Mouse (Mus musculus) limb, embryonic 15.5 days (tissue): Measurements from ENCODE around the gene Gfy. TPM values are rescaled to one million over a fixed set of nuclear protein-coding genes. Genes with fewer than 3 reads are reported as not detected.

Experiments
- ATAC-seq: fragments of 200-750 bp; cut with Nextera tagmentation; 2 replicates; pipeline ENCODE4 v1.8.0; 2017; ENCODE audit warnings: low read depth, moderate TSS enrichment; ENCODE audit not compliant: insufficient number of reproducible peaks, low FRiP score, low TSS enrichment
- H3K27ac ChIP-seq: fragments of 300-500 bp; sonication (generic); 2 replicates; pipeline ENCODE4 v1.5.1; 2015; ENCODE audit warnings: moderate library complexity, mild to moderate bottlenecking, inconsistent platforms
- H3K27me3 ChIP-seq: fragments of 300-500 bp; sonication (generic); 2 replicates; pipeline ENCODE4 v1.6.1; 2015; ENCODE audit warnings: inconsistent platforms
- H3K36me3 ChIP-seq: fragments of 300-500 bp; sonication (generic); 2 replicates; pipeline ENCODE4 v1.6.1; 2015; ENCODE audit warnings: inconsistent platforms
- H3K4me1 ChIP-seq: fragments of 300-500 bp; sonication (generic); 2 replicates; pipeline ENCODE4 v1.6.1; 2015; ENCODE audit warnings: inconsistent platforms
- H3K4me2 ChIP-seq: fragments of 300-500 bp; sonication (generic); 2 replicates; pipeline ENCODE4 v1.6.1; 2015; ENCODE audit warnings: mild to moderate bottlenecking, inconsistent platforms
- H3K4me3 ChIP-seq: fragments of 300-500 bp; sonication (generic); 2 replicates; pipeline ENCODE4 v1.5.1; 2015; ENCODE audit warnings: mild to moderate bottlenecking, inconsistent platforms
- H3K9ac ChIP-seq: fragments of 300-500 bp; sonication (generic); 2 replicates; pipeline ENCODE4 v1.6.1; 2015; ENCODE audit warnings: inconsistent platforms
- H3K9me3 ChIP-seq: fragments of 300-500 bp; sonication (generic); 2 replicates; pipeline ENCODE4 v1.6.1; 2016; ENCODE audit warnings: inconsistent platforms
- WGBS: fragments of 180-500 bp; shearing (Covaris S2); methylation state at CpG from one replicate; pipeline ENCODE4 v1.1.7; 2015; 5-methylcytosine and 5-hydroxymethylcytosine counted together
- polyA plus RNA-seq: library from polyadenylated mRNA; unstranded; fragments of >200 nt; fragmentation: Nextera tagmentation; extraction: Ambion mirVana; gene quantifications from 2 replicates; pipeline ENCODE4 v1.2.1, GENCODE M21; 2015

Gfy gene
- polyA plus RNA-seq, 1 experiment from 2014 or later, result not detected

DNA sequence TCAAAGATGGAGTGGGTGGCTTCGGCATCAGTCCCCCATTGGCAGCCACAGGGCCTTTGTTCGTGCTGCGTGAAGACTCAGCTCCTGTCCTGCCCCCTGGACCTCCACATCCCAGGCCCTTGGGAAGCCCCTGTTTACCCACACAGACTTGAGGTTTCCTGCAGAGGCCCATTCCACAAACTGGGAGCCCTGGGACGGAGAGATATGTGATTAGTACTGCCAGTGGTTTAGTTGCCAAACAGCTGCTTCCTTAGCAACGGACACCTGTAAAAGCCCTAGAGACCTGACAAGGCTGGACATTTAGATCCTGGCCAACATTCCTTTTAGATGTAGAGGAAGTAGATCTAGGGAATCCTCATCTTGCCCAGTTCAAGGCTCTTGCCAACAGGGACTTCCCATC is 37.5 kb downstream of the Gfy start:
- H3K4me2 ChIP-seq, result no peak overlapping the region
- 85% methylated on average over 5 of the region's 5 CpGs for WGBS
- peaks cover 52% of the 10 kb centered on the region for H3K36me3 ChIP-seq
- H3K27ac ChIP-seq, result no peak overlapping the region
- H3K4me1 ChIP-seq, result no peaks in the 10 kb centered on the region; the same call in 1 of the 2 replicates
- H3K9me3 ChIP-seq, result no peaks in the 10 kb centered on the region
- H3K27me3 ChIP-seq, result no peaks in the 10 kb centered on the region
- ATAC-seq, result no peak
- no peak overlapping the region for H3K4me3 ChIP-seq
- H3K9ac ChIP-seq, result no peak overlapping the region

DNA sequence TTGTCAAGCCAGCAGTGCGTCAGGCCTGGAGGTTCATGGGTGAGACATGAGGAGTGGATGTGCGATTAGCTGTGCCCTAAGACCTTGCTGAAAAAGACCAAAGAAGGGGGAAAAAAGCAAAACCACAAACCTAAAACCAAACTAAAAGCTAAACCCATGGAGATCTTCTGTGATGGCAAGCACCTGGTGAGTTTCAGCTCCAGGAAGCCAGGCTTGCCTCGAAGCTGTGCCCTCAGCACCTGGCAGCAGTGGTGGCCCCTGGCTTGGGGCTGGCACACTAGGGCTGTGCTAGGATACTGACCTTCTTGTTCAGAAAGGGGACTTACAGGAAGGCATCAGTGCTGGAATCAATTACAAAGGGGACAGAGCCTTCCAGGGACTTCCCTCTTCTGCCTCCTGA is 38.0 kb downstream of the Gfy start:
- Histone ChIP-seq H3K36me3 (peaks cover 46% of the 10 kb centered on the region), H3K4me2 (no peak overlapping the region), H3K4me3 (no peak overlapping the region), H3K9ac (no peak overlapping the region), H3K27me3 (no peaks in the 10 kb centered on the region), H3K9me3 (no peaks in the 10 kb centered on the region), H3K4me1 (no peaks in the 10 kb centered on the region; the same call in 1 of the 2 replicates), H3K27ac (no peak overlapping the region)
- 92% methylated on average over 3 of the region's 3 CpGs for WGBS
- no peak for ATAC-seq

DNA sequence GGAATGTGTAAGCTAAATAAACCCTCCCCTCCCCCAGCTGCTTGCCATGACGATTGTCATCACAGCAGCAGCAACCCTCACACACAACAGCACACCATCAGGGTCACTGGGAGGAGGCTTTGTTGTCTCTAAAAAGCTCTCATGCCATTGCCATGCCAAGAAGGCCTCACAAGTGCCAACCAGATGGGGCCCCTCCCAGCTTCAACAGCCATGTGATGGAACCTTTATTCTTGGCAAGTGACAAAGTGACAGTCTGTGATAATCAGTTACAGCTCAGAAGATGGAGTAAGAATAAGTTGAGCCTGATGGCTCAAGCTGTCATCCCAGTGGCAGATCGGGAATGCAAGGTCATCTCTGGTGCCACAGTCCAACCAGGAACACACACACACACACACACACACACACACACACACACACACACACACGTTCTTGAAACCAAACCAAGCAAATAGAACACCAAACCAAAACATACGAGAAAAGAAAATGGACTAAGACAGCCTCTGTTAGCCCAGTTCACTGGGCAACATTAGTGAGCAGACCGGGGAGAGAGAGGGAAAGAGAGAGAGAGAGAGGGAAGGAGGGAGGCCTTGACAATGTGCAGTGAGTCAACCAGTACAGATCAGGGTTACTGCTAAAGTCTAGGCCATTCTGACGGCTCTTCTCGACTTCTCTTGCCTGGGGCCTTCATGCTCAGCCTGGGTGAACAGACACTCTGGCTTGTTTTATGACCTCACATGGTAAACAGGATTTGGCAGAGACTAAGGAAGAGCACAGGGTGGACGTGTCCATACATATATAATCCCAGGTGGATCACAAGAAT is 39.3 kb downstream of the Gfy start:
- no peaks in the 10 kb centered on the region for H3K9me3 ChIP-seq
- WGBS, result 63% methylated on average over 8 of the region's 8 CpGs
- H3K4me1 ChIP-seq, result peaks cover 9% of the 10 kb centered on the region
- H3K9ac ChIP-seq, result no peak overlapping the region
- H3K4me2 ChIP-seq, result no peak overlapping the region
- peaks cover 34% of the 10 kb centered on the region for H3K36me3 ChIP-seq
- no peak for ATAC-seq
- no peak overlapping the region for H3K27ac ChIP-seq
- no peak overlapping the region for H3K4me3 ChIP-seq
- 0 out of 2 replicates have a peak, but pooled peaks cover 5% of the 10 kb centered on the region for H3K27me3 ChIP-seq

DNA sequence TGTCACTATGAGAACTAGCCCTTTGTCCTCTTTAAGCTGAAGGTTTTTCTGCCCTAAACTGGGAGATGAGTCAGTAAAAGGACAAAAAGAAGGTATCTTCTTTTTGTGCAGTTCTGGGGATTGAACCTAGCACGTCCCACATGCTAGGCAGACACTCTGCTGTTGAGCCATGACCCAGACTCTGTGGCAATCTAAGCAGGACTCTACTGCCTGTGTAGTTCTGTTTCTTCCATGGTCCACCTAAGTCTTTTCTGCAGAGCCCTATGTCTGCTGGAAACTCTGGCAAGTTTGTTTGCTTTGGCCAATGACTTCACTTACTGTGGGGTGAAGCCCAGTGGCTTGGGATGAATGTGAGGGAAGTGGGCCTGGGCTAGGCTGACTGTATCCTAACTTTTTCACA is 41.0 kb downstream of the Gfy start:
- H3K9ac ChIP-seq, result no peak overlapping the region
- H3K36me3 ChIP-seq, result peaks cover 17% of the 10 kb centered on the region
- no peak for ATAC-seq
- 79% methylated on average over 1 of the region's 1 CpGs for WGBS
- H3K9me3 ChIP-seq, result no peaks in the 10 kb centered on the region
- no peak overlapping the region for H3K4me3 ChIP-seq
- no peak overlapping the region for H3K4me2 ChIP-seq
- H3K4me1 ChIP-seq, result peaks cover 15% of the 10 kb centered on the region
- no peak overlapping the region for H3K27ac ChIP-seq
- H3K27me3 ChIP-seq, result 0 out of 2 replicates have a peak, but pooled peaks cover 6% of the 10 kb centered on the region

DNA sequence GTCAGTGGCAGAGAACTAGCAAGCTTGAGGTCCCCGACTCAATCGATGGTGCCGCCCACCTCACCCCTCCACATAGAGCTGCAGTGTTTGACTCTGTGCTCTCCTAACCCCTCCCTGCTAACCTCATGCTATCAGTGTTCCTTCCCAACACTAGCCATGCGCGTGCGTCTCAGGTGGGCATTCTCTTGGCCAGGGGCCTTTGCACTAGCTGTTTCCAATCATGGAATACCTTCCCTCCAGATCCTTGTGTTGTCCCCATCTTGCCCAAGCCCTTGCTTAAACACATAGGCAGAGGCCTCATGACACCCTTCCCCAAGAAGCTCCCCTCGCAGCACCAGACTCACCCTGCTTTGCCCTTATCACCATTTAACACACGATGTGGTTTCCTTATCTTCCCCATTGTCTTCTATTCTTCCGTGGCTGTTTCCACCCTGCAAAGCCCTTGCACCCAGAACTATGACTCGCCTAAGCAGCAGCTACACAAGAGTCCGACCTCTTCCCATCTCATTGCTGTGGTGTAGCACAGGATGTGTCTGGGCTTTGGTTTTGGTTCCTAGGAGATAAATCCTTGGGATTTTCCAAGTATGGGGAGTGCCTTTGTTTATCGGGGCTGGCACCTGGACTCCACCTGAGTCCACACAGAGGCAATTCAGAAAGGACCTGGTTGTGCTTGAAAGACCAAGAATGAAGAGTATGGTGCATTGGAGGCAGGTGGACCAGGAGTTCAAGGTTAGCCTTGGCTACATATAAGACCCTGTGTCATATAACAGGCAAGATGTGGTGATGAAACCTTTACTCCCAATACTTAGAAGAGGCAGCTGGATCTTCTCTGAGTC is 42.0 kb downstream of the Gfy start:
- no peak overlapping the region for H3K4me2 ChIP-seq
- 81% methylated on average over 12 of the region's 12 CpGs for WGBS
- ATAC-seq, result no peak
- H3K36me3 ChIP-seq, result peaks cover 8% of the 10 kb centered on the region
- 0 out of 2 replicates have a peak, but pooled peaks cover 6% of the 10 kb centered on the region for H3K27me3 ChIP-seq
- H3K4me3 ChIP-seq, result no peak overlapping the region
- H3K27ac ChIP-seq, result no peak overlapping the region
- H3K9me3 ChIP-seq, result no peaks in the 10 kb centered on the region
- no peak overlapping the region for H3K9ac ChIP-seq
- peaks cover 15% of the 10 kb centered on the region for H3K4me1 ChIP-seq

DNA sequence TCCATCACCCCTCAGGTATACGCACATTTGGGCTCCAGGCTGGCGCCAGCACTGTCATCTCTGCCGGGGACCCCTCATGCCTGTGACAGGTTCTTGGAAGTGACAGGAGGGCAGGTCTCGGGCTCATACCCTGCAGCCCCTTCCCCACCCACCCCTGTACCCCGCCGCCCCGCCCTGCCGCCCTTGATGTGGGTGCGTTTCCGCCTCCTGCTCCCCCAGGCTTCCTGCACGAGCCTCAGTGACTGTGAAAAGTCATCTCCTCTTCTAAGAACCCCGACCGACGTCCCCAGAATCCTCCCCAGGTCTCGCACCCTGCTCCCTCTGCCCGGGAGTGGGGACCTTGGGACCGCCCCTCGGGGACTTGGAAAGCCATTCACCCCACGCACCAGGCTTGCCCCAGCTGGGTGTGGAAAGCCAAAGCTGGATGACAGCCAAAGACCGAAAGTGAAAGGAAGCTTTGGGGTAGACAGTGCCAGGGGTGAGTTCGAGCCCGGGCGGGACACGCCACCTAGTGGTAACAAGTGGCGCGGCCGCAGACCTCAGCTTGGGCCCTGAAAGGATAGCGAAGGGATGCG is 43.3 kb downstream of the Gfy start, which contains the start of the genes Gm45713 and Flt3l:
TSS of gene Gm45713 (minus strand) at position 239 of the 575 bp plus-strand sequence.
TSS of gene Flt3l (minus strand) at position 440 of the 575 bp plus-strand sequence.
- Histone ChIP-seq H3K36me3 (no peaks in the 10 kb centered on the region), H3K9ac (peak within 1 kb of the TSS; percentile 42), H3K27ac (peak within 1 kb of the TSS; percentile 51; the same call in 1 of the 2 replicates), H3K4me3 (peak within 1 kb of the TSS; percentile 54), H3K4me2 (peak within 1 kb of the TSS; percentile 87), H3K9me3 (no peaks in the 10 kb centered on the region), H3K27me3 (0 out of 2 replicates have a peak, but pooled peaks cover 6% of the 10 kb centered on the region), H3K4me1 (peaks cover 15% of the 10 kb centered on the region)
- 1% methylated on average over 29 of the region's 29 CpGs for WGBS
- ATAC-seq, result peak; percentile 68; the same call in 1 of the 2 replicates

DNA sequence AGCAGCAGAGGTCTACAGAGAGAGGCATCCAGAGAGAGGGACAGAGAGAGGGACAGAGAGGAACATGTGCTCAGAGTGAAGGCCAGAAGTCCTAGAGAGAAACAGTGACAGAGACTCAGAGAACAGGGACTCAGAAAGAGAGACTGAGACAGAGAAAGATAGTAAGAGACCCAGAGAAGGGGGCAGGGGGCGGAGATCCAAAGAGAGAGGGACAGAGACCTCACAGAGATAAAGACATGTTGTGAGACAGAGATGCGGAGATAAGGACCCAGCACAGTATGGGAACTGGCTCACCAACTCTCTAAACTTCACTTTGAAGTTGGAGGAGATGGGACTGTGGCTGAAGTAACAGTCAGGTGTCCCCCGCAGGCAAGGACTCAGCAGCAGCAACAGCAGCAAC is 44.0 kb downstream of the Gfy start:
- H3K27me3 ChIP-seq, result 0 out of 2 replicates have a peak, but pooled peaks cover 6% of the 10 kb centered on the region
- 73% methylated on average over 3 of the region's 3 CpGs for WGBS
- H3K27ac ChIP-seq, result no peak overlapping the region; the same call in 1 of the 2 replicates
- H3K9me3 ChIP-seq, result no peaks in the 10 kb centered on the region
- peak overlapping the region; percentile 87; the same call in 1 of the 2 replicates for H3K4me2 ChIP-seq
- no peak for ATAC-seq
- no peak overlapping the region for H3K9ac ChIP-seq
- peaks cover 15% of the 10 kb centered on the region for H3K4me1 ChIP-seq
- H3K36me3 ChIP-seq, result no peaks in the 10 kb centered on the region
- peak overlapping the region; percentile 54 for H3K4me3 ChIP-seq

DNA sequence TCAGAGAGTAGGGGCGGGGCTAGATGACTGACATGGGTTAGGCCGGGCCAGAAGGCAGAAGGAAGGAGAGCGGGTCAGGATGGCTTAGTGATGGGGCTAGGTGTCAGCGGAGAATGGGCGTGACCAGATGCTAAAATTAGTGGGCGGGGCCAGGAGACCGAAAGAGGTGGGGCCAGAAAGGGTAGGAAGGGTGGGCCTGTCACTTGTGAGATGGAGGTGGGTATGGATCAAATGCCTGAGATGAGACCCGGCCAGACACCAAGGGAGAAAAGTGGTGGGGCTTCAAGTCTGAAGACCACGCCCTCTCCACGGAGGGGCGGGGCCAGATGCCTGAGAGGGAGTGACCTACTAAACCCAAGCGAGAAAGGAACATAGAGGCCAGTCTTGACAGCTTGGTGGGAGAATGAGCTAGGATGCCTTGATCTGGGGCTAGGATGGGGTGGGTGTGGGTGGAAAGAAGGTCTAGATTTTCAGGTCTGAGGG is 44.8 kb downstream of the Gfy start:
- ATAC-seq, result peak; percentile 46; the same call in 1 of the 2 replicates
- H3K4me3 ChIP-seq, result no peak overlapping the region
- no peak overlapping the region for H3K27ac ChIP-seq
- H3K4me2 ChIP-seq, result peak overlapping the region; percentile 12; the same call in 1 of the 2 replicates
- H3K9ac ChIP-seq, result no peak overlapping the region
- H3K4me1 ChIP-seq, result peaks cover 19% of the 10 kb centered on the region
- WGBS, result 13% methylated on average over 12 of the region's 12 CpGs
- 0 out of 2 replicates have a peak, but pooled peaks cover 6% of the 10 kb centered on the region for H3K27me3 ChIP-seq
- no peaks in the 10 kb centered on the region for H3K36me3 ChIP-seq
- H3K9me3 ChIP-seq, result no peaks in the 10 kb centered on the region

DNA sequence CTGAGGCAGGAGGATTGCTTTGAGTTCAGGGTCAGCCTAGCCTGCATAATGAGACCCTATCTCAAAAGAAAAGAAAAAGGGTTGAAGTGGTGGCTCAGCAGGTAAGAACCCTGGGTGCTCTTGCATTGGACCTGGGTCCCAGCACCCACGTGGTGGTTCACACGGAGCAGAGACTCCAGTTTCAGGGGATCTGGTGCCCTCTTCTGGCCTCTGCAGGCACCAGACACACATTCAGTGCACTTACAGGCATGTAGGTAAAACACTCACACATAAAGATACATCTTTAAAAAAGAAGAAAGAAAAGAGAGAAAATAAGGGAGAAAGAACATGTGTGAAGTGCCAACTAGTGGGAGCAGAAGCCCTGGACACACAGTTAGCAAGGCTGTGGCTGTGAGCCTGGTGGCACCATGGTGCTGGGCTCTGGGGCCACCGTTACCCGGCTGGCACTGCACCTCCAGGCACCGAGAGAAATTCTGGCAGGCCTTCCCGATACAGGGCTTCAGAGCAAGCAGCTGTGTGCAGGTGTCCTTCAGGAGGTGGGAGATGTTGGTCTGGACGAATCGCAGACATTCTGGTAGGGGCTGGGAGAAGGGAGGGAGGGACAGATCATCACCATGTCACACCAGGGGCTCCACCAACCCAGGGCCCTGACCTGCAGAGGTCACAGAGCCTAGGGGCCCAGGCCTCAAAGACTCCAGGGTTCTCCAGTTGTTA is 45.8 kb downstream of the Gfy start:
- H3K4me3 ChIP-seq, result no peak overlapping the region
- H3K27ac ChIP-seq, result no peak overlapping the region
- 71% methylated on average over 8 of the region's 8 CpGs for WGBS
- peaks cover 24% of the 10 kb centered on the region for H3K4me1 ChIP-seq
- no peak overlapping the region for H3K4me2 ChIP-seq
- H3K9me3 ChIP-seq, result no peaks in the 10 kb centered on the region
- 0 out of 2 replicates have a peak, but pooled peaks cover 6% of the 10 kb centered on the region for H3K27me3 ChIP-seq
- H3K36me3 ChIP-seq, result no peaks in the 10 kb centered on the region
- ATAC-seq, result no peak
- no peak overlapping the region for H3K9ac ChIP-seq

DNA sequence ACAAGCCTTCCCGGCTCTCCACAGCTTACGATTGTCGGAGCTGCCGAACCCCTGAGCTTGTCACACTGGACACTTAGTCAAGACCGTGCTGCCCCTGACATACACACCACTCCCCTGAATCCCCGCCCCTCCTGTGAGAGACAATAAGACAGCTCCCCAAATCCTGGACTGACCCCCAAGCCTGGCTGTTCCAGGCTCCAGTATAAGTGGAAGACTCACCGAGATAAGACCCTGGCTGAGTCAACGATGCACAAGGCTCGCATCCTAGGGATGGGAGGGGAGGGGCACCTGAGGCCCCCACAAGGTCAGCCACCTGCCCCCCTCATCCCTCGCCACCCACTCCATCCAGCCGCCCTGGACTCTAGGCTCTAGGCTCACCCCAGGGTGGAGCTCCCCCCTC is 47.5 kb downstream of the Gfy start:
- Histone ChIP-seq H3K27ac (no peak overlapping the region), H3K9me3 (no peaks in the 10 kb centered on the region), H3K4me2 (no peak overlapping the region), H3K9ac (no peak overlapping the region), H3K36me3 (peaks cover 7% of the 10 kb centered on the region), H3K4me1 (peaks cover 31% of the 10 kb centered on the region), H3K4me3 (no peak overlapping the region), H3K27me3 (0 out of 2 replicates have a peak, but pooled peaks cover 6% of the 10 kb centered on the region)
- WGBS, result 83% methylated on average over 11 of the region's 11 CpGs
- no peak for ATAC-seq
